Mouse (Mus musculus) right cerebral cortex, postnatal 25 days (tissue): ENCODE measurements around the gene Rab21.
A peak's percentile ranks its signal among the peaks of the same experiment; 100 is the strongest.
"Not testable (repeated sequence)": the region's sequence is repeated elsewhere in the genome, so short reads cannot be mapped to it uniquely, and the experiment has no call there.

Experiments
- DNase-seq: peaks from one replicate; pipeline ENCODE4 v3.0.0; 2022

Rab21 gene

GRCm38 (mm10) chr10:115323295-115323694 is 7.9 kb upstream of the Rab21 start:
- DNase-seq, result peak; percentile 55

GRCm38 (mm10) chr10:115321317-115322035 is 6.1 kb upstream of the Rab21 start:
- DNase-seq, result no peak

GRCm38 (mm10) chr10:115318388-115318787 is 3.0 kb upstream of the Rab21 start:
- DNase-seq, result not testable (repeated sequence)

- no peak for DNase-seq
Measured at GRCm38 (mm10) chr10:115316313-115316712, 919 bp upstream of the Rab21 start.

DNA sequence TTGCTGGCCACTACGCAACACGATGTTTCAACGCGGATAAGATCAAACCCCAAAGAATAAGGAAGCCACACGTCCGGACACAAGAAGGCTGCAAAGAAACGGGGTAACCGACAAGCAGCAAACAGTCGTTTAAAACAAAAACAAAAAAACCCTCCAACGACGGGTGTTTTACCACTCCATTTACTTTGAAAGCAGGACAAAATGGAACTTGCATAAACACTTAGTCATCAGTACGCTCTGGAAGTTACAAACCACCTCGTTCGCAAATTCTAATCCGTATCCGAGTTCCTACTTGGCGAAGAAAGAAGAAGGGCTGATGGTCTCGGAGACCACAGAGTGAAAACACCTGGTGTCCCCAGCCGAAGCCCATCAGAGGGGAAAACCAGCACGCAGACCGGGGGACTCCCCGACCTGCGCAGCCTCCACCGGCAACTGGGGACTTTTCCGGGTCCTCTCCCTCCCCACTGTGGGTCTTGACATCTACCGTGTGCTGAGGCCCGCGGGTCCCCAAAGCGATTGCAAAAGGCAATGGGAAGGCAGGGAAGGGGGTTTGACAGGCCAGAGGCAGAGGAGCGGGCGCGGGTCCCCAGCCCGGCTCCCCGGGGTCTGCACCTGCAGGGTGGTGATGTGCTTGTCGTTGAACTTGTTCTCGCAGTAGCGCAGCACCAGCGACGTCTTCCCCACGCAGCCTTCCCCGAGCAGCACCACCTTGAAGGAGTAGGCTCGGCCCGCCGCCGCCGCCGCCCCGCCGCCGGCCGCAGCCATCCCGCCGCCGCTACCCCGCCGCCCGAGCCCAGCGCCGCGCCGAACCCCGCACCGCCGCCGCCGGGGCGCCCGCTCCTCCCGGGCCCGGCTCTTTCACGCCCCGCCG is 577 bp downstream of the Rab21 start:
- peak; percentile 31 for DNase-seq

DNA sequence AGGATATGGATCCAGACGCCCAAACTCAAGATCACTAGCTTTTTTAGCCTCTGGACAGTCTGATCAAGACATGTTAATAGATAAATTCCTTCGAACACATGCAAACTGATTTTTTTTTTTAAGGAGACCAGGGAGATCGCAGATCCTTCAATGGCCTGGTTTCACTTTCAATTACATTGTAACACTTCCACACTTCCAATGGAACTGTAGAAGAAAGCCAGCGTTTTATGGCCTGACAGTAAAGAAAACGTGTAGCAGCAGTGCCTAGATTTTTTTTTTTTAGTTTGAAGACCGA is 1.2 kb downstream of the Rab21 start:
- DNase-seq, result no peak

GRCm38 (mm10) chr10:115313641-115314286 is 1.6 kb downstream of the Rab21 start:
- DNase-seq, result no peak

DNA sequence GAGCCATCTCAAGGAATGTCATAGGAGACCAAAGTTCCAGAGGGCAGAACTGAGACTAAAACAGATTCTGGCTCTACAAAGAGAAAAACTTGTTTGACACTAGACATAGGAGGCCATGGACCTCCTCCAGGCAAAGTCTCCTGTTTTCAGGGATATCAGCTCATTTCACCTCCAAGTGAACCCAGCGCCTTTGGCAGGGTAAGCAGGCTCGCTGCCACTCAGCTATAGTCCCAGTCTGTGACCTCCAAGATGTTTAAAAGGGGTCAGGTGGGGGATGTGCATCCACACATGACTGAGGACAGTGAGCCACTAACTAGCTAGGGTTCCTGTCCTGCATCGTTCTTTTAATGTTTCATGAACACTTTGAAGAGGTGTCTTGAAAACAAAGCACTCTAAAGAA is 2.7 kb downstream of the Rab21 start:
- no peak for DNase-seq

DNA sequence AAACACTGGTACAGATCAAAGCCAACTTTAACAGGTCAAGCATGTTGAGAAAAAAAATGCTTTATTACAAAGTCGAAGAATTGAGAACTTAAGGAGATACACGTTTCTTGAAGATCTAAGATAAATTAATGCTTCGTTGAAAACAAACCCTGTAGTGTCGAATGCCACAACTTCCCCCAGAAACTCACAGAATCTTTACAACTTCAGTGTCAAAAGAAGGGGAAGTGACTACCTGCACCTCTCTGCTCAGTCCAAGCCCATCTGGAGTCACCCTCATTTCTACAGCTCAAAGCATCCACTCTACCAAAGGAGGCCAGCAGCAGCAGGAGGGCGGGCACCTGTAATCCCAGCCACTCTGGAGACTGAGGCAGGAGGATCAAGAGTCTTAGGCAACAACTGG is 3.2 kb downstream of the Rab21 start:
- no peak for DNase-seq

DNA sequence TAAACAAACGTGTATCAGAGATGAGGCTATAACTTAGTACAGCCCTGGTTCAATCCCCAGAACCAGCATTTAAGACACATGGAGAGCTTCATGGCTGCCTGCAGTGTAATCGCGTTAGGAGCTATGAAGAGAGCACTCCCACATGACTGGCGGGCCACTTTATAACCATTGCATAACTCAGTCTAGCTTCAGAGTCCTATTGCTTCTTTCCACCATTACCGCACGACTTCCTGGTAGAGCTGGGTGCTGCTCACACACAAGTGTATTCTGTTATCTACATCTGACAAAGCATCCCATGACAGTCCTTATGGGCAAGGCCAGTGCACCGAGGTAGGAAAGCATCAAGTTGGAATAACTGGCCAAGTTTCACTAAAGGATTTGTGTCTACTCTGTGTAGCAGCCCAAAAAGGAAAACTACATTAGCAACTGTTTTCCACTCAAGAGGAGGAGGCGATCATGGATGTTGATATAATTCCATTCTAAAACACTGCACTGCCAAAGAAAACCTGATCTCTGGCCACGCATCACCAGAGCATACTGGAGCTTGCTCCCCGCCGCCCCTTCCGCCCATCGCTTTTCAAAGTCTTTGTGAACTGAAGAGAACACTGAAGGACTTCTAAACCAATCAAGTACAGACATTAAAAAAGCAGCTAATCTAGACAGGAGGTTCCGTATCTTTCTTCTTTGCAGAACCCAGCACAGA is 4.0 kb downstream of the Rab21 start:
- no peak for DNase-seq

DNA sequence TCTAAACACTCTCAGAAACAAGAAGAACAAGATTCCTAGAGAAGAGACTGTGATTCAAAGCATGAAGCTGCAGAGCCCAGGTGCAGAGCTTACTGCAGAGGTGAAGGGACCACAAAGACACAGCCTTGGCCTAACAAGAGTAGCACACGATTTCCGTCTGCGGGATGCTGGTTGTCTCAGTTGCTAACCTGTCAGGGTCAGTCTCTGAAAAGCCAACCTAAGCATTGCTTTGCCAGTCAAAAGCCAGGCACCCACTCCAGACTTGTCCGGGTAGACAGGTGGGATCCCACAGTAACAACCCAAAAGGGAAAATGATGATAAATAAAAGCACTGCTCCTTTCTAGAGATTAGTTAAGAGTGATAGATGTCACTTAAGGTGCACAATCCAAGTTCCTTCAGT is 6.2 kb downstream of the Rab21 start:
- DNase-seq, result no peak

DNA sequence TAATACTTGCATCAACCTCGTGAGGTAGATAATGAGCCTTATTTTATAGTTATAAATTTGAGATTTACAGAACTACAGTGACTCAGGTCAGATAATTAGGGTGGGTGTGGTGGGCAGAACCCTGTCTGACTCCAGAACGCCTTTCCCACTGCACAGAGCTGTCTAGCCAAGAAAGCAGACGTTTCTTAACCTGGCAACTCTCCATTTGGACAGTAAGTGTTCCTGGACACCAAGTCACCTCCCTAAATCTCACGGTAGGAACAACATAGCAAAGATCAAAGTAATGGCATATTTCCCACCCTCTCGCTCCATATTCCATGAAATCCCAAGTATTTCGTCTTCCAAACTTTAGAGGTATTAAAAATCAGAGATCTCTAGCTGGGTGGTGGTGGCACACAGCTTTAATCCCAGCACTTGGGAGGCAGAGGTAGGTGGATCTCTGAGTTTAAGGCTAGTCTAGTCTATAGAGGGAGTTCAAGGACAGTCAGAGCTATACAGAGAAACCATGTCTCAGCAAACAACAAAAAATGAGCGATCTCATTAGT is 8.0 kb downstream of the Rab21 start:
- no peak for DNase-seq

GRCm38 (mm10) chr10:115298683-115299082 is 16.7 kb downstream of the Rab21 start:
- no peak for DNase-seq

DNA sequence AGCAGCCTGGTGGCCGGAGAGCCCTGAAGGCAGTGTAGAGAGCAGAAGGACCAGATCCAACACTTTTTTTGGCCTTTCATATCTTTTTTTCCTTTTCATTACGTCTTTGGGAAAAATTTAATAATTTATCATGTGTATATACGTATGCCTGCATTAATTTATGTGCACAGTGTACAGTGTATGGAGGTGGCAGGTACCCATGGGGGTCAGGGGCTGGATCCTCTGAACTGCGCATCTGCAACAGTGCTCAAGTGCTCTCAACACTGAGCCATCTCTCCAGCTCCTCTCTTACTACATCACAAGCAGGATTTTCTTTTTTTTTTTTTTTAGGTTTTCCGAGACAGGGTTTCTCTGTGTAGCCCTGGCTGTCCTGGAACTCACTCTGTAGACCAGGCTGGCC is 17.8 kb downstream of the Rab21 start:
- no peak for DNase-seq

GRCm38 (mm10) chr10:115296401-115296935 is 18.9 kb downstream of the Rab21 start:
- DNase-seq, result no peak

- DNase-seq, result no peak
Measured at GRCm38 (mm10) chr10:115295162-115295561, 20.2 kb downstream of the Rab21 start.

DNA sequence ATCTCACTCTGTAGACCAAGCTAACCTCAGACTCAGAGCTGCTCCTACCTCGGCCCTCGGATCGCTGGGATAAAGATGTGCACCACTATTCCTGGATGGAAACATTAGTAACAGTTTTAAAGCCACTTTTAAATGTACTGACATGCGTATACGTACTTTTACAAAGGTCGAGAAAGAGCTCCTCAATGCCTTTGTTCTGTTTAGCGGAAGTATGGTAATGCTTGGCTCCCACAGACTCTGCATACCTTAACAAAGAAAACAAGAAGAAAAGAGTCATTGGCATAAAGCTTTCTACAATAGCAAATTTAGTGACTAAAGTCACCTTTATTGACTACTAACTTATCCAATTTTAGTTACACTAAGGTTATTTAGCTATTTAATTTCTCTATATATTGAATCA is 20.7 kb downstream of the Rab21 start:
- DNase-seq, result no peak

- no peak for DNase-seq
Measured at GRCm38 (mm10) chr10:115293946-115294345, 21.4 kb downstream of the Rab21 start.

- no peak for DNase-seq
Measured at GRCm38 (mm10) chr10:115290671-115291070, 24.7 kb downstream of the Rab21 start.

- DNase-seq, result no peak
Measured at GRCm38 (mm10) chr10:115288856-115289255, 26.5 kb downstream of the Rab21 start.

- no peak for DNase-seq
Measured at GRCm38 (mm10) chr10:115284170-115284569, 31.2 kb downstream of the Rab21 start.

DNA sequence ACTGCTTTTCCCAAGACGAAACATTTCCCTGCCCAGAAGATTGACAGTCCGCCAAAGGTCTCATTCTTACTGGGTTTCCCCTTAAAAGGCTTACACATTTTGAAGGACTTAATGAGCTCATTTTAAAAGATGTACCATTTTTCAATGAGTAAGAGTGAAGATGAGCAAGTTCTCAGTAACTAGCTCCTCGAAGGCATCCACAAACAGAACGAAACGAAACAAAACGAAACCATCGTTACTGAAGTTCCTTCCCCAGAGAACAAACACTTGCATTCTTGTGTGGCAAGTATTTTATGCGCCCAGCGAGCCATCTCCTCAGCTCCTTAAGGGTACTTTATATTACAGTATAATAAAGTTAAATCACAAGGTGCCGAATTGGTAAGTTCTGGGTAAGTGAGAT is 34.0 kb downstream of the Rab21 start:
- DNase-seq, result no peak

GRCm38 (mm10) chr10:115271649-115272048 is 43.7 kb downstream of the Rab21 start:
- no peak for DNase-seq
